Mouse (Mus musculus) cortical plate, adult 2 months (tissue): ENCODE measurements around the gene Fam213a.
A peak's percentile ranks its signal among the peaks of the same experiment; 100 is the strongest.

Experiments used
- CTCF ChIP-seq: fragments of 200-500 bp; IDR thresholded peaks from 2 replicates; pipeline ENCODE4 v1.5.1; 2011; ENCODE audit warnings: mild to moderate bottlenecking, control low read depth, low read length; ENCODE audit not compliant: insufficient read depth; ENCODE audit errors: extremely low read depth
- POLR2A ChIP-seq: fragments of 200-500 bp; IDR thresholded peaks from 2 replicates; pipeline ENCODE4 v1.6.1; 2011; ENCODE audit warnings: mild to moderate bottlenecking, low read length, control low read depth; ENCODE audit not compliant: insufficient read depth; ENCODE audit errors: extremely low read depth

- TF ChIP-seq POLR2A (peak; percentile 44; the same call in 1 of the 2 replicates), CTCF (no peak)
These were observed 46.6 kb downstream of the Fam213a start for GRCm38 (mm10) chr14:40966862-40967597.
